Mouse (Mus musculus) lung, postnatal 25 days (tissue): ENCODE data around the gene Calcb.
"Not testable (repeated sequence)": the region's sequence is repeated elsewhere in the genome, so short reads cannot be mapped to it uniquely, and the experiment has no call there.

Experiments used
- DNase-seq: peaks from one replicate; pipeline ENCODE4 v3.0.0; 2022; ENCODE audit warnings: low spot score

The Calcb gene

DNA sequence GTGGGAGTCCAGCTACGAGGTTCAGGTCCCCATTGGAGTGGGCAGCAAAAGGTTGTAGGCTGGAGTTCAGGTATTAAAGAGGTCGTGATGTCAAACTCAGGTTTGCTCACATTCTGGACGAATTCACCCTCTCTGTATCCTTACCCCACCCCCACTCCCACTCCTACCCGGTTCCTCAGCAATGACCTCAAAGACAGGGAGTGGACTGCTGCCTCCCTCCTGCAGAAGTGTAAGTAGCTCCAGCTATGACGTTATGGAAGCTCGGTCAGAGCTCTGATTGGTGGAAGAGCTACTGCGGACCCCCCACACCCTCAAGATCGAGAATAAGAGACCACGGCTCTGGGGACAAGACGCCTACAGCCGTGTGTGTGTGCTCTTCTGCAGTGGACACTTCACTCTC is at the start of gene Calcb:
Calcb (plus strand) TSS at position 344 of the 400 bp plus-strand sequence.
- DNase-seq = no peak

DNA sequence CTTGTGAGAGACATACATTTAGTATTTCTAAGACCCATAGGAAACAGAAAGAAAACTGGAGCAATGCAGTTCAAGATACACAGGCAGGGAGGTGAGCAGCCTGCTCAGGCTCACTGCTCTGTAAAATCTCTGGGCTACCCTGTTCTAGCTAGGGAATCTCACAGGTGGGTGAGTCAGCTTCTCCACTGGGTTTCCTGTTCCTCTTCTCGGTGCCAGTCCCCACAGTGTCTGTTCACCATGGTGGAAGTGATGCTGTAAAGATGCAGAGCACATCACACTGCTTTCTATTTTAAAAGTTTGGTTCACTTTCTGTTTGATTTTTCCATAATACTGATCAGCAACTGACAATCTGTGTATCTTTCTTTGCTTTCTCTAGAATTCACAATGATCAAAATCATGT is 47.0 kb upstream of the Calcb start:
- DNase-seq = no peak

DNA sequence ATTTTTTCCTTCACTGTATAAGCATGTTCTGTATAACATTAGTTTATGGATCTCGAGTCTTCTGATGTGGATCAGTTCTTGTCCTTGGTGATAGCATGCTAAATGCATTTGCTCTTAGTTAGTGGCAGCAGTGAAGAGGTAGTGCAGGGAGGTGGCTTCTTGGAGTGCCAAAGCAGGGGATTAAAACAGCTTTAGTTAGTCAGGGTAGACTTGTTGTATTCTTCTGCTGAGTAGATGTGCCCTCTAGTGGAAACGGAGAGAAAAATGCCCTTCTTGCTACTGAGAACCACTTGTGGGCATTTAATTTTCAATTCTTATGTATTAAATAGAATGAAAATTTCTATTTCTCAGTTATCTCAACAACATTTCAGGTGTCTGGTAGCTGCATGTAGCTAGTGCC is 45.7 kb upstream of the Calcb start:
- DNase-seq = peak; percentile 3

DNA sequence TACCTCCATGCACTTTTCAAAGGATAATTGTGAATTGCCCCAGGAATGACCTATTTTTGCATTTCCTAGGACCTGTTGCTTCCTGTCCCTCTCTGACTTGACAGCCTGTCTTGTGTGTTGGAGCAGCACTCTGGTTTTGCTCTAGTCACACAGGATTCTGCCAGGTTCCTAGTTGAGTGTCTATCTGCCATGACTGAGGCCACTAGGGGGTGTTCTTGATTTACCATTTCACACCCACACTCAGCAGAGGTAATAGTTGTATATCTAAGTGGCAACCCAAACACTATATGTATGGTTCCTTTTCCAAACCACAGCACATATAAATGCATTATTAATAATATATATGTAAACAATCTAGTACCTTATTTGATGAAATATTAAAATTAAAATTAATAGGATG is 26.1 kb upstream of the Calcb start:
- no peak for DNase-seq

DNA sequence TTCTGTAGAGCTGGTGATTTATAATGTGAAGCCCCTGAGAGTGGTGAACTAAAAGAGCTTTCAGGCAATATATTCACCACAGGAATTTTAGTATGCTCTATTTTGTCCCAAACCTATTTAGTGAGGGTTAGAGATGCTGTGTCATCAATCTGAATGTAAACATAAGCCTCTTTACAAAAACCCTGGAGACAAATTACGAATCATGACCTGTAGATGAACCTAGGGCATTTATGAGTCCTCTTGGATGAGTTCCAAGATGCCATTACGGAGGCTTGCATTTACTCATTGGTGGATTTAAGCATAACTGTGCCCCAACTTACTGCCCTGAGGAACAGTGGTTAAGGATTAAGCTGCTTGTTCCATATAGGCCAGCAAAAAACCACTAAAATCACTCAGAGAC is 17.6 kb upstream of the Calcb start:
- DNase-seq = no peak

DNA sequence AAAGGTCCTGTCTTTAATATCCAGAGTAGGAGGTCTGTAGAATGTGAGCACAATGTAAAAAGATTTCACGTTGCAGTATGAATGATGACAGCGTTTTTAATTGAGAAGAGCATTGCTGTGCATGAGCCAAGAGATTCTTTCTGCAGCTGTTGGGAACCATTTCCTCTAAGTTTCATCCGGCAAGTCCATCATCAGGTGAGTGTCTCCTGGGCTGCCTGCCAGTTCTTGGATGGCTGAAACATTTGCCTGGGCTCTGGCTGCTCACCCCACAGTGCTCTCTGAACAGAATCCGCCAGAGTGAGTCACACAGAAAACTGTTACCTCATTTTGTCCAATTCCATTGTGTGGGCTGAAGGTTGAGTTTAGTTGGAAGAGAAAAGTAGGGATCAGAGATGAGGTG is 11.7 kb upstream of the Calcb start:
- DNase-seq = peak; percentile 4

DNA sequence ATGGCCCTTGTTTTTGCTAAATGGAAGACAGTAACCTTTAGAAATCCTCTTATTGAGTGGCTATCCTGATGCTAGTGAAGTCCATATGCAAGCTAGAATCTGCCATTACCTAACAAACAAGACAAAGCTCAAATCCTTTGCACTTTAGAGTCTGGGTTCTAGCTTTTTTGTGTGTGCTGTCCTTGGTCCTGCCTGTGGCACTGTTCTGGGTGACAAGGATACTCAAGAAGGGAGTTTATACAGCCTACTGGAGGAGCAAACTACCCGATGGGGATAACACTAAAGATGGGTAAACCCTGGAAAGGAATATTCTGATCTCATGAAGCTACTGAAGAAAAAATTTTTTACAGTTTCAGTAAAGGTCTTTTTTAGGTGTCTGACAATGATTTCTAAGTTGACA is 11.0 kb upstream of the Calcb start:
- DNase-seq = no peak

DNA sequence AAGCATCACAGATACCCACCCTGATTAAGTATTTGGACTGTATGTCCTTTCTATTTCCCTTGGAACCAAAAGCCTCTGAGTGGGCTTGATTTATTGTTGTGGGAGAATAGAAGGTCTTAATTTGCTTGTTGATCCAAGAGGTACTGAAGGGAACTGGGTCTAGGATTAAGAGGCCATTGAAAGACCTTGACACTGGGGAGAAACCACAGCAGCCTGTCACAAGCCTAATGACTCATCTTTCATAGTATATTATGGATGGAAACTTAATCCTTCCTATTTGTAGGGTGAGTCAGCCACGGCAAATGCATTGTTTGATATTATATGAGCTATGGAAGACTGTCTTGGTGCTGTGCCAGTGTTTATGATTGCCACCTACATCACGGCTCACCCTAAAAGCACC is 8.0 kb upstream of the Calcb start:
- DNase-seq = no peak

DNA sequence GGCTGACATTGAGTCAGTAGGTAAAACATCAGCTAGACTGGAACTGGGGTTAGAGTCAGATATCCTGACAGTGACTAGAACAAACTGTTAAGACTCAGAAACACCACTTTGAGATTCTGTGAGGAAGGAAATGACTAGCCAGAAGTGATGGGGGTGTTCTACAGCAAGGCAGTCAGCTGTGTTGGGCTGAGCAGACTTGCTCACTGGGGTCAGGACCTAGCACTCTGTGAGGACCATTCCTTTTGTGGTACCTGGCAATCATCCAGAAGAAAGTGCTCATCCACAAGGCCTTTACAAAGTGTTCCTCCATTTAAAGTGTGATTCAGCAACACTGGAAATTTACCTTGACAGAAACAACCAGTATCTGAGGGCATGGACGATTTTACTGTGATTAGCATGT is 5.9 kb upstream of the Calcb start:
- no peak for DNase-seq

DNA sequence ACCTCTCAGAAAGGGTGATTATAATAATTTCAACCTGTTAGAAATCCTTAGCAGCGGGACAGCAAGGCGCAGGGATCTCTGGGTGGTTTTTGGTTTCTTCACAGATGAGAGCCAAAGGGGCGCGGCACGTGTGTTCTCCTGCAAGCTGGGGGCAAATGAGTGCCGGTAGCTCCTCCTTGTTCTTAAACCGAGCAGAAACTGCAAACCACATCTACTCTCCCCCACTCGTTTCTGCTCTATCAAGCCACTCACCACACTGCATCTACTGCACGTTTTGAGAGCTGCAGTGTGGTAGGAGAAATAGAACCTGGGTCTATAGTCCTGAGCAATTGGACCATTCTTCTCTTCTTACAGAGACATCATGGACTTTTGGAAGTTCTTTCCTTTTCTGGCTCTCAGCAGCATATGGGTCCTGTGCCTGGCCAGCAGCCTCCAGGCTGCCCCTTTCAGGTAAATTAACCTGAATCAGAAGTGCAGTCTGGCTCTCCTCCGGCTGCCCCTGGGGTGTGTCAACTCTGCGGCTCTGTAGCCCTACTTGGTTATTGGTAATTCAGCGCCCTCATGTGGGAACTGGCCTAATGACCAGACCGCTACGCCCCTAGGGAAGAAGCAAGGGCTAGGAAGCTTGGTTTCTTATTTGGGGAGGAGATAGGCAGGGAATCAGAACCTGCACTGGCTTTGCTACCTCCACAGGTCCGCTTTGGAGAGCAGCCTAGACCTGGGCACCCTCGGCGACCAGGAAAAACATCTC is 1.1 kb downstream of the Calcb start:
- DNase-seq = no peak

DNA sequence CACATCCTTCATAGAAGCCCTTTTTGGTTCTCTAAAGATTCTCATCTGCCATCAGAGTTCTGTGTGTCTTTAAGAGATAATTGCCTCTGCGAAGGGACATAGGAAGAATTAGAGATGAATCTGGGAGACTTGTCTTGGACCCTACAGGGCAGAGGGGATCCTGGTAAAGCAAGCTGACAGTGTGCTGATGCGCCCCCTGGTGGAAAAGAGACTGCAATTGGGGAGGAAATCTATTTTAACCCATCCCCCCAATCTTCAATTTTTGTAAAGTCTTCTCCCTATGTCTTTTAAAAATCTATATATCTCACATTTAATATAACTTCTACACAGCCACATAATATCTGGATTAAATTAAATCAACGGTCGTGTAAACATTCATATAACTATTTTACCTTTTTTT is 11.3 kb downstream of the Calcb start:
- not testable (repeated sequence) for DNase-seq

DNA sequence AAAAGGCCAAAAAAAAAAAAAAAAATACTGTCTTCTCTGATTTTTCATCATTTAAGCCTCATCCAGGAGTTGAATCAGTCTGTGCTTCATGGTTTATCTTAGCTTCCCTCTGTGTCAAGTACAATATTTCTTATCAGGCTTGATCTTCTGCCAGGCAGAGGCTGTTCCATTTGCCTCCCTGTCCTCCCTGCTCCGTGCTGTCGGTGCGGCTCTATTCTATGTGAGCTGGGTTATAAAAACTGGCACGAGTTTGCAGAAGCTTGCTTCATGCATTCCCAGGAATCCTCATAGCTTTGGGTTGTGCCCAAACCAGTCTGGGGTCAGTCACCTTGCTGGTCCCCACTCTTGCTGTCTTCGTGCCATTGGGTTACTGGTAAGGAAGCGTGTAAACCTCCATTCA is 12.7 kb downstream of the Calcb start:
- no peak for DNase-seq

DNA sequence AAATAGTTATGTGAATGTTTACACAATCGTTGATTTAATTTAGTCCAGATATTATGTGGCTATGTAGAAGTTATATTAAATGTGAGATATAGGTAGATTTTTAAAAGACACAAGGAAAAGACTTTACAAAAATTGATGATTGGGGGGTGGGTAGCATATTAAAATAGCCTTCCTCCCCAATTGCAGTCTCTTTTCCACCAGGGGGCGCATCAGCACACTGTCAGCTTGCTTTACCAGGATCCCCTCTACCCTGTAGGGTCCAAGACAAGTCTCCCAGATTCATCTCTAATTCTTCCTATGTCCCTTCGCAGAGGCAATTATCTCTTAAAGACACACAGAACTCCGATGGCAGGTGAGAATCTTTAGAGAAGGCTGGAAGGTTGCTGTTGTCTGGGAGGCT is 13.3 kb downstream of the Calcb start:
- not testable (repeated sequence) for DNase-seq

DNA sequence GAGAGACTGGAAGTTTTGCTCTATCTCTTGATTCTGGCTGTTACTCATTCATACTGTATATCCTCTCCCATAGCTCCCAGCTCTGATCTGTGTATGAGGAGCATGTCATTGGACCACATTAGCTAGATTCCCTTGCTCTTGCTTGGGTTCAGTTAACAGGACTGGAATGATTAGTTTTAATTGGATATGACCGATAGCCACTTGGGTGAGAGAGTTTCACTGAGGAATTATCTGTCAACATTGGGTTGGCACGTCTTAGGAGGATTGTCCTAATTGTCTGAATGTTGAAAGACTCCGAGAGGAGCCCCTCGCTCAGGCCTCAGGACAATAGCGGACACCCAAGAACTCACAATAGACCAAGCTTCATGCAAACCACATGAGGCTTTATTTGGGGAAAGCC is 17.8 kb downstream of the Calcb start:
- DNase-seq = no peak

DNA sequence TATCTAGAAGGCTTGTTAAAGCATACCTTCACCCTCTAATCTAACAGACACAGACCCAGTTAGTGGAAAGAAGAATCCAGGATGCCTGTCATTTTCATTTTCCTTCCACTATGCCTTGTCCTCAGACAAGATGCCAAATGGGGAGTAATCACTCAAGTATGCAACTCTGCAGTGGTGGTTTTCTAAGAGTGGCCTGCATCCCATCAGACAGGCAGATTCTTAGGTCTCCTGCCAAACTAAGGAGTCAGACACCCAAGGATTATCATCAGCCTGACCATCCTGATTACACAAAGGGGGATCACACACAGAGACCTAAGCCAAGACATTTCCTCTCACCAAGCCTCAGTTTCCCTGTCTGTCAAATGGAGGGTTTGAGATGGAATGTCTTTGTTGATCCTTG is 19.7 kb downstream of the Calcb start:
- no peak for DNase-seq

DNA sequence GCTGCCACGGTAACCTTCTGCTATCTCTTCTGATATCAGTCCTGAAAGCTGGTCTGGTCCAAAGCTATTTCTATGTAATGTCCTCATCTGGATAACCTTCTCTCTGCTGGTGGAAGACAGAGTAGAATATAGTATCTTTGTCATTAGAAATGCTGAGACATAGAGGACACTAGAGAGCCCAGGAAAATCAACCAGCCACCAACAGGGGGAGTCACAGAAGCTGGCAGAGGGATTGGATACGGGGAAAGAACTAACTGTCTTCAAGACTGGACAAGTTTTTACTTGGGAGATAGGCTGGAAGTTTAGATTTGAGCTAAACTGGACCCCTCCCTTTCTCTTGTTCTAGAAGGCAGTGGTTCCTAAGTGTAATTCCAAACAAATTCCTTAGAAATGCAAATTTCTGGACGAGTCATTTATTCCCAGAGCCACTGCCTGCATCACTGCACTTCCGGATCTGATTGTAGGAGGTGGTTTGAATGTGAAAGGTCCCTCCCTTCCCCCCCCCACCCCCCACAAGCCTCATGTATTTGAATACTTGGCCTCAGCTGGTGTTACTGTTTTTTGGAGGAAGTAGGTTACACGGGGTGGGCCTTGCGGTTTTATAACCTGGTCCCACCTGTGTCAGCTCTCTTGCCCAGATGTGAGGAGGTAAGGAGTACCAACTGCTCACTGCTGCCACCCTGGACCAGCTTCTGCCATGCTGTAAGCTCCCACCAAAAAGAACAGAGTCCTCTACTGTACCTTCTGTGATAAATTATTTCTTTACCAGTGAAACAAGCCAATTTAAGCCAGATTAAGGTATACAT is 22.1 kb downstream of the Calcb start:
- no peak for DNase-seq

DNA sequence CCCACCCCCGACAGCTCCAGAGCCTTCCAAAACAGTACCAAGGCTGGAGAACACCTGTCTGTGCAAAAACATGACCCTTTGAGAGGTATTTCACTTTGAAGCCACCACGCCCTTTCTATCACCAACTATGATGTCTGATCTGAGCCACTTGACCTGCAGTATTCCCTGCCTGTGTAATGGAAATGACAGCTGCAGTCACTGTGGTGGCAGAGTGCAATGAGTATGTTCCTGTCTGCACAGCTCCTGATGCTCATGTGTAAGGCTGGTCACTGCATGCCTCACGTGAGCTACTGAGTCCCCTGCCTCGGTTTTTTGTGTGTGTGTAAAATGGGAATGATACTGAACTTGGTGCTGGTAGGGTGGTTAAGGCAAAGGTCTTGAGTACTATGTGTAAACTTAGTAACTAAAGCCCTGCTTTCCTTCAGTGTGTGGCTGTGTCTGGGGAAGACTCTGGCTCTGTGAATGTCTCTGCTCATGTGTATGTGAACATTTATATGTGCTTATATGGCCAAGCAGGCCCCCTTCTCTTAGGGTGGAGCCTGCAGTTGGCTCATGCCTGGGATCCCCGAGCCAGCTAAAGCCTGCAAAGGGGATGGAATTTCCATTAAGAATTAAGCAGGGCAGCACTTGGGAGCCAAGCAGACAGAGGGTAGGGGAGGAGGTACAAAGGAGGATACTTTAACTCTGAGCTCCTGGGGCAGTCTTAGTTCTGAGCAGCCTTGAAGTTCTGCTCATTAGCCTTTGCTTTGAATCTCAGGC is 24.8 kb downstream of the Calcb start, which contains the start of gene Insc:
Insc (plus strand) TSS at position 673 of the 759 bp plus-strand sequence.
- no peak for DNase-seq

DNA sequence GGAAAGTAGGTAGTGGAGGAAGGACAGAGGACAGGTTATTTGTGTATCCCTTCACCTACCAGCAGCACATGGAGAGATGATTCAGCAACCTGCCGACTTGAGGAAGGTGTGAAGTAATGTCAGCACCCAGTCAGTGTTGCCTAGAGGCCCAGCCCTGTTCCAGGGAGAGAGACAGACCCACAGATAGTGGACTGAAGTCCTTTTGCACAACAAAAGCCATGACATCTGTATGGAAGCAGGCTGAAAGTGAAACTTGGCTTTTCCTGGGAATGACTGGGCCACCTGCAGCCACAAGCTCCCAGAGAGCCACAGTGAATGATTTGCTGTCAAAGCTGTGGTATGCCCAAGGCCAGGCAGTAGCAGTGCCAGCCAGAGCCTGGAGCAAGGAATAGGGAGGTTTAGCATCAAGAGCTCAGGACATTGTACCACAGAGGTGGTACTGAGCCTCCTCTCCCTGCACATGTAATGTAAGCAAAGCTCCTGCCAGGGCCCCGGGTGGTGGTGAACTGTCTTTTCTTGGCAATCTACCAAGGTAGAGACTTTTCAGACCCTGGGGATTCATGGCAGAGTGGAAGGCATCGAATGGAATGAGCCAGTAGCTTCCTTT is 26.3 kb downstream of the Calcb start:
- no peak for DNase-seq

DNA sequence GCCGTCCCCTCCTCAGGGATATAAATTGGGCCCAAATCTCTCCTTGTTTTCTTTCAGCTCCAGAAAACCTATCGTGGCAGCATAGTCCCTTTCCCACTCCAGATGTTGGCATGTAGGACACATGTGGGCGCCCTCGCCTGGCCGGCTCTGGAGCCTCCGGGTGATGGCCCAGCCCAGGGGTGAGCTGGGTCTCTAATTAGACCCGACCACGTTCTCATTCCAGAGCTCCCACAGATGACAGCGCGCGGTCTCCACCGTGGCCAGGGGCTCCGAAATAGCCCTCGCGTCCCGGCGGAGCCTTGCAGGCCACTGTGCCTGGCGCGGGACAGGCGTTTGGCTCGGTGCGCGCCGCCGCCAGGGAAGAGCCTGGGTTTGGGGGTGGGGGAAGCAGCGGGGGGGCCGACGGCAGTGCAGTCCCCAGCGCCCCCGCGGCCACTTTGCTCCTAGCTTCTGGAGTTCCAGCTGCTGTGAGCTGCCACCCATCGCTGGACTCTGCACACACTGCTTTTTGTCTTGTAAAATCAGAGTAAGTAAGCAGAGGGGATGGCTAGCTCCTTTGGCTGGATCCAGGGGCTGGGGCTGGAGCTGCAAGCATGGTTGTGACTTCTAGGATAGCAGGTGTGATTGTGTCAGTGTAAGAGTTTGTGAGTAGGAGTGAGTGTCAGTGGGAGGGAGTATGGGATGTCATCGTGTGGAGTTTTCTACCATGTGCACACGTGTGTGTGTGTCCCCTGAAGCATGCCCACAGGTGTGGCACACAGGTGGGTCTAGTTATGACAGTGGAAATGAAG is 27.2 kb downstream of the Calcb start:
- DNase-seq = no peak

DNA sequence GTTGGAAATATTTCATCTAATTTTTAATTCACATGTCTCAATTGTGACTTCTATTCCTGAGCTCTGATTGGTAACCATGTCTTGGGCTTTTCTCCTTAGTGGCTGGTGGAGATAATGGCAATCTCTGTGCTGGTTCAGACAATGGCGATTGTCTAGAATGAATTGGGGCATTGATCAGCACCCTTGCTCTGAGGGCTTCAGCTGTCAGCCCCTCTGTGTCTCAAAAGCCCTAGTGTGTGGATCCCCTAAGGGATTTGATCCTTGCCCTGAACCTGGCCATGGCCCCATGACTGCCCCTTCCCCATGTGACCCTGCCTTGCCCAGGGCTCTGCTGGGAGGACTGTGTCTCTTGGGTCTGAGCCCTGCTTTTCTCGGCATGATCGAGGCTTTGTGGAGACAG is 29.2 kb downstream of the Calcb start:
- no peak for DNase-seq

DNA sequence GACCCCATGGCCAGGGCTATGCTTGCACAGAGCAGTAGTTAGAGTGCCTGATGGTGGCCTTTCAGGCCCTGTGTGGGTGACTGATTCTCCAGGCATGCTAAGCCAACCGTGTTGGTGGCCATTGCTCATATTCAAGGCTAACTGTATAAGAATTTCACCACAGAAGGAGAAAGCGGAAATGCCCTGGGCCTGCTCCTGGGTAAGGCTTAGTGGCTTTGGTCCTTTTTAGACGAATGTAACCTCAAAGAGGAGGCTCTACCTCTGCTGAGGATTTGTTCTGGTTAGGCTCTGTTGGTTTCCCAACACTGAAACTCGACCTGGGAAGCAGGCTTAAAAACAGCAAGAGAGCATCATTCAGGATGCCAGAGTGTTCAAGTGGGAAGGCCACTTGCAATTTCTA is 29.8 kb downstream of the Calcb start:
- no peak for DNase-seq

DNA sequence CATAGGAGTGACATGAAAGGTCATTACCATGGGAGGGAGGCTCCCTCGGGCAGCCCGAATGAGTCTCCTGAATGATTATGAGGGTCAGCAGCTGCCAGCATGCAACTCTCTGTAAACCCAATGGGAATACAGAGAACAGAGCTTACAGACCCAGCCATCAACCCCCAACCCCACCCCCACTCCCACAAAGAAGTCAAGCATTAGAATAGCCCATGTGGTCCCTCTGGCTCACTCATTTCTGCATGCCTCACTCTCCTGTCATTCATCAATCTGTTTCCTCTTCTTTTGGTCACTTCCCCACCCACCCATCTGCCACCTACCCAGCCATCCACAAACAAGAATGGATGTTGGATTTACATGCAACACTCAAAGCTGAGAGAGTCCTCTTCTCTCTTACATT is 35.0 kb downstream of the Calcb start:
- DNase-seq = no peak
